Mouse (Mus musculus) spleen, adult 2 months (tissue): ENCODE results near the gene Snph.

Experiments
- CTCF ChIP-seq: fragments of 200-500 bp; IDR thresholded peaks from 2 replicates; pipeline ENCODE4 v1.5.1; 2011; ENCODE audit warnings: mild to moderate bottlenecking, inconsistent platforms; ENCODE audit not compliant: insufficient read depth, insufficient read length, insufficient replicate concordance; ENCODE audit errors: extremely low read depth
- POLR2A ChIP-seq: fragments of 200-500 bp; IDR thresholded peaks from 2 replicates; pipeline ENCODE4 v1.6.1; 2011; ENCODE audit warnings: low read depth, low read length, inconsistent platforms

GRCm38 (mm10) chr2:151628011-151628410, 4.4 kb downstream of the Snph start:
- TF ChIP-seq CTCF (no peak), POLR2A (no peak)
